ENCODE assay signal across 7 mouse cellular contexts in the genomic region with DNA sequence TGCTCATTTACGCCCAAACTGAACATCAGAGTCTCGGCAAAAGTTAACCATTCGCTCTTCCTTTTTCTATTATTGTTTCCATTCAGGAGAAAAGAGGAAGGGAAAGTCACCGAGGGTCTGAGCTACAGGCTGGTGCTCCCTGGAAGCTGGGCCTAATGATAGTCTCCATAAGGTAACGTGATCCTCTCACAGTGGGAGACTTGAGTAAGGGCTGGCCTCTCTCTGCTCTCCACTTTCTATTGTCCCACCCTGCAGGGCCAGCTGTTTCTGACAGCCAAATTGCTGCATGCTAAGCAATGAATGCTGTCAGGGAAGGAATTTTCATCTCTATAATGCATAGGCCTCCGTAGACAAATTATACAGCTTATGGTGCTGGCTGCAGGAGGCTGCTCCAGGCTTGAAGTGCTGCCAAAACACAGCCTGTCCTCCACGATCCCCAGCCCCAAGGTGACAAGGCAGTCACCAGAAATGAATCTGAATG. TPM values are rescaled to one million over a fixed set of nuclear protein-coding genes. Genes with fewer than 3 reads are reported as not detected.
DNase-seq lines count a peak whose midpoint lies in the region; ATAC-seq lines count a peak whose summit lies in the region.

No protein-coding gene starts in this region.

- H3K4me1 ChIP-seq in lung, embryonic 15.5 days = peaks cover 49% of the 10 kb centered on the region
- peaks cover 44% of the 10 kb centered on the region for H3K4me1 ChIP-seq in embryonic facial prominence, embryonic 12.5 days
- H3K4me1 ChIP-seq in hindbrain, embryonic 15.5 days (replicated peaks) = peaks cover 59% of the 10 kb centered on the region
- peaks cover 44% of the 10 kb centered on the region for H3K4me1 ChIP-seq in midbrain, embryonic 15.5 days

- intact Hi-C loops in left cerebral cortex, postnatal 10 days (cut with DNase I) = no loop called here

- ATAC-seq in lung, embryonic 15.5 days (ENCODE audit: borderline replicate concordance, extremely low read depth, low FRiP score, low TSS enrichment) = peak; percentile 37; the same call in 1 of the 2 replicates
- ATAC-seq in embryonic facial prominence, embryonic 12.5 days (ENCODE audit: insufficient number of reproducible peaks, insufficient read depth, low FRiP score, low TSS enrichment) = peak; percentile 73; the same call in 1 of the 2 replicates
- ATAC-seq in hindbrain, embryonic 15.5 days (ENCODE audit: low FRiP score, low read depth) = peak; percentile 13; the same call in 1 of the 2 replicates
- ATAC-seq in midbrain, embryonic 15.5 days (replicated peaks) = peak; percentile 38; the same call in 1 of the 2 replicates
- no peak for ATAC-seq in inflammation-experienced regulatory T-cells, adult 6 months

- no peaks in the 10 kb centered on the region for H3K27me3 ChIP-seq in lung, embryonic 15.5 days
- no peaks in the 10 kb centered on the region for H3K27me3 ChIP-seq in embryonic facial prominence, embryonic 12.5 days
- no peaks in the 10 kb centered on the region for H3K27me3 ChIP-seq in hindbrain, embryonic 15.5 days
- H3K27me3 ChIP-seq in midbrain, embryonic 15.5 days (replicated peaks) = no peaks in the 10 kb centered on the region

- H3K9ac ChIP-seq in lung, embryonic 15.5 days = no peak overlapping the region
- H3K9ac ChIP-seq in embryonic facial prominence, embryonic 12.5 days = no peak overlapping the region
- no peak overlapping the region for H3K9ac ChIP-seq in hindbrain, embryonic 15.5 days
- no peak overlapping the region for H3K9ac ChIP-seq in midbrain, embryonic 15.5 days

- 17% methylated on average over 7 of the region's 7 CpGs for WGBS in lung, embryonic 15.5 days
- 14% methylated on average over 7 of the region's 7 CpGs for WGBS in embryonic facial prominence, embryonic 12.5 days
- 12% methylated on average over 7 of the region's 7 CpGs for WGBS in hindbrain, embryonic 15.5 days
- WGBS in midbrain, embryonic 15.5 days = 18% methylated on average over 7 of the region's 7 CpGs

- no peak for DNase-seq in lung, postnatal 10 days
- no peak for DNase-seq in left cerebral cortex, postnatal 10 days (ENCODE audit: extremely low spot score in 1 of 2, low spot score in 2 of 2)

- H3K4me2 ChIP-seq in lung, embryonic 15.5 days = peak overlapping the region; percentile 21; the same call in 1 of the 2 replicates
- peak overlapping the region; percentile 1; the same call in 1 of the 2 replicates for H3K4me2 ChIP-seq in embryonic facial prominence, embryonic 12.5 days (replicated peaks)
- H3K4me2 ChIP-seq in hindbrain, embryonic 15.5 days = no peak overlapping the region; the same call in 1 of the 2 replicates
- H3K4me2 ChIP-seq in midbrain, embryonic 15.5 days = no peak overlapping the region

- H3K4me3 ChIP-seq in lung, embryonic 15.5 days = no peak overlapping the region
- H3K4me3 ChIP-seq in embryonic facial prominence, embryonic 12.5 days = no peak overlapping the region
- H3K4me3 ChIP-seq in hindbrain, embryonic 15.5 days = no peak overlapping the region
- no peak overlapping the region for H3K4me3 ChIP-seq in midbrain, embryonic 15.5 days

- H3K9me3 ChIP-seq in lung, embryonic 15.5 days = no peaks in the 10 kb centered on the region
- no peaks in the 10 kb centered on the region for H3K9me3 ChIP-seq in embryonic facial prominence, embryonic 12.5 days
- no peaks in the 10 kb centered on the region for H3K9me3 ChIP-seq in hindbrain, embryonic 15.5 days
- H3K9me3 ChIP-seq in midbrain, embryonic 15.5 days = no peaks in the 10 kb centered on the region

- peak overlapping the region; percentile 75 for H3K27ac ChIP-seq in lung, embryonic 15.5 days
- peak overlapping the region; percentile 61 for H3K27ac ChIP-seq in embryonic facial prominence, embryonic 12.5 days
- H3K27ac ChIP-seq in hindbrain, embryonic 15.5 days (replicated peaks) = peak overlapping the region; percentile 66
- peak overlapping the region; percentile 57 for H3K27ac ChIP-seq in midbrain, embryonic 15.5 days

- no peaks in the 10 kb centered on the region for H3K36me3 ChIP-seq in lung, embryonic 15.5 days
- 0 out of 2 replicates have a peak, but pooled peaks cover 3% of the 10 kb centered on the region for H3K36me3 ChIP-seq in embryonic facial prominence, embryonic 12.5 days
- 0 out of 2 replicates have a peak, but pooled peaks cover 4% of the 10 kb centered on the region for H3K36me3 ChIP-seq in hindbrain, embryonic 15.5 days
- no peaks in the 10 kb centered on the region for H3K36me3 ChIP-seq in midbrain, embryonic 15.5 days (replicated peaks)

RNA-seq across cellular contexts. Expression of a gene that starts 33.4 kb away (rescaled TPM):
- polyA plus RNA-seq in lung, embryonic 15.5 days (2015; fragmentation: Nextera tagmentation; extraction: Ambion mirVana) = 4.5 and 4.6 TPM in 2 replicates
- 7.9 and 8.1 TPM in 2 replicates for polyA plus RNA-seq in embryonic facial prominence, embryonic 12.5 days (2016; fragmentation: Nextera tagmentation; extraction: Ambion mirVana)
- 4.5 and 5.0 TPM in 2 replicates for polyA plus RNA-seq in hindbrain, embryonic 15.5 days (2015; fragmentation: Nextera tagmentation; extraction: Ambion mirVana)
- polyA plus RNA-seq in midbrain, embryonic 15.5 days (2015; fragmentation: Nextera tagmentation; extraction: Ambion mirVana) = 4.2 and 4.3 TPM in 2 replicates
- under 1 TPM; 0.27 to 0.39 (median 0.32) TPM for polyA plus RNA-seq in inflammation-experienced regulatory T-cells, adult 6 months (2017; shearing (Covaris generic))
- total RNA-seq in left cerebral cortex, postnatal 10 days (2021) = 10 to 100 TPM; 34.1 to 38.5 TPM

RNA-seq across cellular contexts. Expression of a gene that starts 33.5 kb away (rescaled TPM):
- 6.9 and 7.1 TPM in 2 replicates for polyA plus RNA-seq in lung, embryonic 15.5 days (2015; fragmentation: Nextera tagmentation; extraction: Ambion mirVana)
- polyA plus RNA-seq in embryonic facial prominence, embryonic 12.5 days (2016; fragmentation: Nextera tagmentation; extraction: Ambion mirVana) = 10.8 and 12.9 TPM in 2 replicates
- 12.0 and 16.2 TPM in 2 replicates for polyA plus RNA-seq in hindbrain, embryonic 15.5 days (2015; fragmentation: Nextera tagmentation; extraction: Ambion mirVana)
- polyA plus RNA-seq in midbrain, embryonic 15.5 days (2015; fragmentation: Nextera tagmentation; extraction: Ambion mirVana) = 15.2 and 16.0 TPM in 2 replicates
- under 1 TPM in 1 of 3 experiments, not detected in 2; 0.15 TPM for polyA plus RNA-seq in inflammation-experienced regulatory T-cells, adult 6 months (2017; shearing (Covaris generic))
- 10 to 100 TPM; 16.6 TPM for total RNA-seq in left cerebral cortex, postnatal 10 days (2021)

Comparison
In these comparisons a context has a peak if more than half of its experiments do, and no peak if none do; other contexts are left out.
1. H3K4me2 ChIP-seq: peak in lung, embryonic 15.5 days (single experiment) and embryonic facial prominence, embryonic 12.5 days (single experiment); none in hindbrain, embryonic 15.5 days (single experiment) and midbrain, embryonic 15.5 days (single experiment).
2. Peak in every context shown above with its lines, with median percentiles within 50 percentile points of each other: H3K27ac ChIP-seq.